Mouse (Mus musculus): ENCODE measurements at regions not wholly inside any gene's neighbourhood (a gene's known extent, or its start where the extent isn't known, plus 50 kb on each side); places are given as distances from the start of the nearest gene placed in this dataset.

DNA sequence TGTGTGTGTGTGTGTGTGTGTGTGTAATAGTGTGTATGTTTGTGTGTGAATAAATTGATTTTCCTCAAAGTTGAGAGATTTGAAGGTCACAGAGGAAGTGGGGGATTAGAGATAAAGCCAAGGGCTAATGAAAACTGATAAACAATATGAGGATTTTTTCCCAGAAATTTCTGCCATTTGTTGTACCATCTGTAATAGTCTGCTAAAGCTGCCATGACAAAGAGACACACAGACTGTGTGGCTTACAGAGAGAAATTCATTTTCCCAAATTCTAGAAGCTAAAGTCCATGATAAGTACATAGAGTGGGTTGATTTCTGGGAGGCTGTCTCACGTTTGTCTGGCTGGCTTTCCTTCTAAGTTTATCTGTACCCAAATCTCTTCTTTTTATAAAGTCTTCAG, 259.6 kb downstream of the Ndufa4 start:
- Histone ChIP-seq H3K4me1 (replicated peaks; ENCODE audit: control insufficient read depth, insufficient read depth) (no peaks in the 10 kb centered on the region), H3K4me2 (replicated peaks; ENCODE audit: low read depth) (no peak overlapping the region), H3K9ac (ENCODE audit: low read length) (no peak overlapping the region), H3K4me3 (ENCODE audit: low read depth, low read length) (no peak overlapping the region), H3K36me3 (ENCODE audit: control insufficient read depth, insufficient read depth, low read length) (no peaks in the 10 kb centered on the region), H3K27me3 (ENCODE audit: control insufficient read depth, insufficient read depth, low read length) (no peaks in the 10 kb centered on the region), H3K27ac (replicated peaks) (no peak overlapping the region), H3K9me3 (ENCODE audit: control insufficient read depth, low read length) (no peaks in the 10 kb centered on the region)
- 22% methylated on average over 1 of the region's 1 CpGs for WGBS
- no peak for DNase-seq (ENCODE audit: low spot score)
- TF ChIP-seq EP300 (optimal IDR thresholded peaks at IDR 0.05) (no peak), CTCF (IDR thresholded peaks at IDR 0.05; ENCODE audit: low read depth) (no peak)
- no peak for ATAC-seq (ENCODE audit: low FRiP score, low TSS enrichment)

- TF ChIP-seq EP300 (optimal IDR thresholded peaks at IDR 0.05) (no peak), CTCF (IDR thresholded peaks at IDR 0.05; ENCODE audit: low read depth) (no peak)
- ATAC-seq (ENCODE audit: low FRiP score, low TSS enrichment) (no peak), DNase-seq (ENCODE audit: low spot score) (no peak)
- Histone ChIP-seq H3K9ac (ENCODE audit: low read length) (no peak overlapping the region), H3K4me3 (ENCODE audit: low read depth, low read length) (no peak overlapping the region), H3K27me3 (ENCODE audit: control insufficient read depth, insufficient read depth, low read length) (no peaks in the 10 kb centered on the region), H3K4me1 (replicated peaks; ENCODE audit: control insufficient read depth, insufficient read depth) (no peaks in the 10 kb centered on the region), H3K9me3 (ENCODE audit: control insufficient read depth, low read length) (no peaks in the 10 kb centered on the region), H3K36me3 (ENCODE audit: control insufficient read depth, insufficient read depth, low read length) (no peaks in the 10 kb centered on the region), H3K27ac (replicated peaks) (no peak overlapping the region), H3K4me2 (replicated peaks; ENCODE audit: low read depth) (no peak overlapping the region)
- WGBS: 68% methylated on average over 4 of the region's 4 CpGs
Observed at GRCm38 (mm10) chr6:11613331-11613730, 294.0 kb downstream of the Ndufa4 start.

DNA sequence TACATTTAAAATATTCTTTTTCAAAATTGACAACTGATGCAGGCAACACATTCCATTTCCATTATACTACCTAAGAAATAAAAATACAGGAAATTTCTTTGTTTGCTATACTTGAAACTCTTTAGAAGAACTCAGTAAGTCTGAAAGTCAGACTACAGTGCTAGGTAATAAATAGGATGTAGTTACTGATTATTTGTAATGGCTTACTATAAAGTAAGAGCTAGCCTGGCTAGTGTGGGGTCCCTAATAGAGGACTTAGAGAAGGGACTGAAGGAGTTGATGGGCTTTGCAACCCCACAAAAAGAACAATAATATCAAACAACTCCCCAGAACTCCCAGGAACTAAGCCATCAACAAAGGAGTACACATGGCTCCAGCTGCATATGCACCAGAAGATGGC, 299.1 kb downstream of the Ndufa4 start:
- Histone ChIP-seq H3K4me3 (ENCODE audit: low read depth, low read length) (no peak overlapping the region), H3K27me3 (ENCODE audit: control insufficient read depth, insufficient read depth, low read length) (no peaks in the 10 kb centered on the region)
- TF ChIP-seq CTCF (IDR thresholded peaks at IDR 0.05; ENCODE audit: low read depth) (no peak), EP300 (optimal IDR thresholded peaks at IDR 0.05) (no peak)

DNA sequence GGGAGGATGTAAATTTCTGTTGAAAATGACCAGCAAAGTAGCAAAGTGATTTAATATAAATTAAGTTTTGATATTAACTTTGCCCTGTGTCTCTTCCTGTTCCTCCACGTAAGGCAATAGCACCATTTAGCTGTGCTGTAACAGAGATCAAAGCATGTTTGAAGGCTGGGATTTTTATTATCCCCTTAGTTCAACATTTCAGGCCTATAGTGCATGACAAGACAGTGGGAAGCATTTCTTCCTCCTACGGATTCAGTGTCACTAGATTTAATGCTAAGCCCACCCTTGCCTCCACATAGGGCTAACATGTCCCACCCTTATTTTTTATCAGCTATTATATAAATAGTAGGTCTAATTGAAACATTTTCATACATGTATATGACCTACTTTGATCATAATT, 299.6 kb downstream of the Ndufa4 start:
- no peak for TF ChIP-seq CTCF (IDR thresholded peaks at IDR 0.05; ENCODE audit: low read depth)
- TF ChIP-seq EP300 (optimal IDR thresholded peaks at IDR 0.05): no peak
- Histone ChIP-seq H3K4me2 (replicated peaks; ENCODE audit: low read depth) (no peak overlapping the region), H3K27me3 (ENCODE audit: control insufficient read depth, insufficient read depth, low read length) (no peaks in the 10 kb centered on the region), H3K4me1 (replicated peaks; ENCODE audit: control insufficient read depth, insufficient read depth) (no peaks in the 10 kb centered on the region), H3K36me3 (ENCODE audit: control insufficient read depth, insufficient read depth, low read length) (no peaks in the 10 kb centered on the region), H3K4me3 (ENCODE audit: low read depth, low read length) (no peak overlapping the region), H3K9ac (ENCODE audit: low read length) (no peak overlapping the region), H3K9me3 (ENCODE audit: control insufficient read depth, low read length) (no peaks in the 10 kb centered on the region), H3K27ac (replicated peaks) (no peak overlapping the region)
- no peak for DNase-seq (ENCODE audit: low spot score)
- 62% methylated on average over 2 of the region's 2 CpGs for WGBS
- ATAC-seq (ENCODE audit: low FRiP score, low TSS enrichment): no peak

More for the DNA sequence above, 299.1 kb downstream of the Ndufa4 start:
- Histone ChIP-seq H3K9me3 (ENCODE audit: control insufficient read depth, low read length) (no peaks in the 10 kb centered on the region), H3K27ac (replicated peaks) (no peak overlapping the region), H3K4me2 (replicated peaks; ENCODE audit: low read depth) (no peak overlapping the region), H3K36me3 (ENCODE audit: control insufficient read depth, insufficient read depth, low read length) (no peaks in the 10 kb centered on the region), H3K4me1 (replicated peaks; ENCODE audit: control insufficient read depth, insufficient read depth) (no peaks in the 10 kb centered on the region), H3K9ac (ENCODE audit: low read length) (no peak overlapping the region)
- ATAC-seq (ENCODE audit: low FRiP score, low TSS enrichment): no peak
- no peak for DNase-seq (ENCODE audit: low spot score)

DNA sequence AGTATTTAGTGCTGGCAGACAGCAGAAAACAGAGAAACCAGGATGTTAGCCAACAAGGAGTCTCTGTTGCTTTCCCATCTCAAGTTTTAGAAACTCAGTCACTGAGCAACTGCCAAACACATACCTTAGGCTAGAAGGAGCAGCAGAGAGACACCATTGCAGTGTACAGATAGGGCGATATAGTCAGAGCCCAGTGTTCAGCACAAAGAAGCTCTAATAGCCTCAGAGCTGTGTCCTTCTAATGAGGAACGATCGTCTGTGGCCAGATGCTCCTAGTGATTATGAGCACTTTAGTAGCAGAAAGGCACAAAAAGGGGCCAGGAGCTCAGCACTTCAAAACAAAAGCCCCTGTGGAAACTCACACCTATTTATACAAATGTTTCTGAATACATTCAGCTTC, 301.2 kb downstream of the Ndufa4 start:
- DNase-seq (ENCODE audit: low spot score) (no peak), ATAC-seq (ENCODE audit: low FRiP score, low TSS enrichment) (no peak)
- H3K9me3 ChIP-seq (ENCODE audit: control insufficient read depth, low read length): no peaks in the 10 kb centered on the region
- H3K4me1 ChIP-seq (replicated peaks; ENCODE audit: control insufficient read depth, insufficient read depth): no peaks in the 10 kb centered on the region
- H3K36me3 ChIP-seq (ENCODE audit: control insufficient read depth, insufficient read depth, low read length): no peaks in the 10 kb centered on the region
- H3K27ac ChIP-seq (replicated peaks): no peak overlapping the region
- TF ChIP-seq CTCF (IDR thresholded peaks at IDR 0.05; ENCODE audit: low read depth): no peak
- no peak overlapping the region for H3K9ac ChIP-seq (ENCODE audit: low read length)
- 87% methylated on average over 3 of the region's 3 CpGs for WGBS
- no peaks in the 10 kb centered on the region for H3K27me3 ChIP-seq (ENCODE audit: control insufficient read depth, insufficient read depth, low read length)
- no peak overlapping the region for H3K4me3 ChIP-seq (ENCODE audit: low read depth, low read length)
- no peak overlapping the region for H3K4me2 ChIP-seq (replicated peaks; ENCODE audit: low read depth)

GRCm38 (mm10) chr6:11605526-11605925, 301.8 kb downstream of the Ndufa4 start:
- no peak overlapping the region for H3K4me3 ChIP-seq (ENCODE audit: low read depth, low read length)
- H3K36me3 ChIP-seq (ENCODE audit: control insufficient read depth, insufficient read depth, low read length): no peaks in the 10 kb centered on the region
- no peaks in the 10 kb centered on the region for H3K9me3 ChIP-seq (ENCODE audit: control insufficient read depth, low read length)
- no peak for TF ChIP-seq CTCF (IDR thresholded peaks at IDR 0.05; ENCODE audit: low read depth)
- WGBS: 52% methylated on average over 4 of the region's 4 CpGs
- no peaks in the 10 kb centered on the region for H3K4me1 ChIP-seq (replicated peaks; ENCODE audit: control insufficient read depth, insufficient read depth)
- ATAC-seq (ENCODE audit: low FRiP score, low TSS enrichment): no peak
- DNase-seq (ENCODE audit: low spot score): no peak
- no peak overlapping the region for H3K4me2 ChIP-seq (replicated peaks; ENCODE audit: low read depth)
- H3K9ac ChIP-seq (ENCODE audit: low read length): no peak overlapping the region
- H3K27ac ChIP-seq (replicated peaks): no peak overlapping the region
- H3K27me3 ChIP-seq (ENCODE audit: control insufficient read depth, insufficient read depth, low read length): no peaks in the 10 kb centered on the region
